8 mouse cellular contexts compared by ENCODE assay signal in genomic region chr6:29718894-29719329, GRCm38 (mm10). TPM values are rescaled to one million over a fixed set of nuclear protein-coding genes. Genes with fewer than 3 reads are reported as not detected.
DNase-seq lines count a peak whose midpoint lies in the region; ATAC-seq lines count a peak whose summit lies in the region.

No protein-coding gene starts in this region.

- intact Hi-C loops in heart, postnatal 25 days (cut with DNase I), result no loop called here

- peak; percentile 7 for DNase-seq in T-cell, adult 2 months (ENCODE audit: low spot score)
- peak; percentile 80 for DNase-seq in cerebellum, adult 9-10 months
- DNase-seq in forelimb bud, embryonic 11.5 days (ENCODE audit: low read depth, low spot score), result peak; percentile 56
- DNase-seq in heart, postnatal 25 days (ENCODE audit: low spot score), result peak; percentile 48
- DNase-seq in left cerebral cortex, adult 9 months (ENCODE audit: low spot score in 2 of 2), result peak; percentile 40 to 74
- DNase-seq in lung, postnatal 36 days, result peak; percentile 52
- DNase-seq in right cerebral cortex, postnatal 10 days (ENCODE audit: low spot score in 2 of 2), result peak; percentile 80 to 83

- no peak for ATAC-seq in megakaryocyte, adult 5-6 weeks (ENCODE audit: poor library complexity, severe bottlenecking)

RNA-seq across cellular contexts. Expression of gene Smo, which starts 16.4 kb away (rescaled TPM):
- 10 to 100 TPM in 1 of 2 experiments, 1 to 10 TPM in 1; 9.4 to 10.3 TPM for total RNA-seq in heart, postnatal 25 days (2021)
- total RNA-seq in megakaryocyte, adult 5-6 weeks (2015), result 2.6 and 4.3 TPM in 2 replicates
- 2.3 and 2.5 TPM in 2 replicates for total RNA-seq in megakaryocyte, adult 5-6 weeks (2017)

RNA-seq across cellular contexts. Expression of gene Tspan33, which starts 24.9 kb away (rescaled TPM):
- total RNA-seq in heart, postnatal 25 days (2021), result 1 to 10 TPM; 1.4 to 1.5 TPM
- total RNA-seq in megakaryocyte, adult 5-6 weeks (2015), result 1.5 and 3.7 TPM in 2 replicates
- 2.7 and 5.0 TPM in 2 replicates for total RNA-seq in megakaryocyte, adult 5-6 weeks (2017)

RNA-seq across cellular contexts. Expression of gene Ahcyl2, which starts 48.9 kb away (rescaled TPM):
- total RNA-seq in heart, postnatal 25 days (2021), result 10 to 100 TPM; 15.0 to 16.9 TPM
- 34.2 and 46.4 TPM in 2 replicates for total RNA-seq in megakaryocyte, adult 5-6 weeks (2015)
- total RNA-seq in megakaryocyte, adult 5-6 weeks (2017), result 80.8 and 82.7 TPM in 2 replicates

Comparison
In these comparisons a context has a peak if more than half of its experiments do, and no peak if none do; other contexts are left out.
1. DNase-seq: peak in every context shown above with its lines; median percentile 82 in right cerebral cortex, postnatal 10 days; 80 in cerebellum, adult 9-10 months; 57 in left cerebral cortex, adult 9 months; 56 in forelimb bud, embryonic 11.5 days; 52 in lung, postnatal 36 days; 48 in heart, postnatal 25 days; 7 in T-cell, adult 2 months.